Mouse (Mus musculus) kidney, postnatal 10 days (tissue): ENCODE results near the gene Macrod2.

Experiments
- DNase-seq: peaks from one replicate; pipeline ENCODE4 v3.0.0; 2021; ENCODE audit warnings: mixed read lengths

Macrod2 gene

GRCm38 (mm10) chr2:140819391-140820120 lies 424.4 kb downstream of the Macrod2 start:
- DNase-seq, result no peak

DNA sequence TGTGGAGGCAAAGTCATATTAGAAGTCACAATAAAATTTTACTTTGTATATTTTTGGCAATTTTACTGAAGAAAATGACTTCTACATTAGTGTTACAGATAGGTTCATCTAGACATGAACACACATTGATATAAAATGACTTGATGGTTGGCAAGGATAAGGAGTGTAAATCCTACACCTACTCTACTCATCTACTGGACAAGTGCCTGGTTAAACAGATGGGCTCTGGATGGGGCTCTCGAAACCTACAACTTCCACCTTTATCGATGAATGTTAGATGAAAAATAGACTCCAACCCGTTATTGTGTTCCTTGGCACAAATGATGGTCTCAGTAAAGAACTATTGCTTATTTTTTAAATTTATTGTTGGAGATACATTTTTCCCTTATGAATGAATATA lies 427.3 kb downstream of the Macrod2 start:
- no peak for DNase-seq

DNA sequence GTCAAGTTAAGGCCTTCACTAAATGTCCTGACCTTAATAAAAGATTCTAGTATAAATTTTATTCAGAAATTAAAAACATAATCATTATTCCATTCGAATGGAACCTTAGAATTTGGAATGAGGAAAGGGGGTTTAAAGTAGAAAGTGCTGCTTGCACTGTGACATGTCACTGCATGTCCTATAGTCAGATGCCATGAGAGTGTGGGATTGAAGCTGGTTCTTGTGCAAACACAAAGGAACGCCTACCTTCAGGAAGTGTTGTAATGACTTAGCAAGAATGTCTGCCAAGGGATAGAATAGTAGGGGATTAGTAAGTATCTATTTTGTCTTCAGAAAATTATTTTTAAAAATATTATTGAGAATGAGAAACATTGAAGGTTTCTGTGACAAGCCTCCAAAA lies 431.1 kb downstream of the Macrod2 start:
- DNase-seq, result no peak

DNA sequence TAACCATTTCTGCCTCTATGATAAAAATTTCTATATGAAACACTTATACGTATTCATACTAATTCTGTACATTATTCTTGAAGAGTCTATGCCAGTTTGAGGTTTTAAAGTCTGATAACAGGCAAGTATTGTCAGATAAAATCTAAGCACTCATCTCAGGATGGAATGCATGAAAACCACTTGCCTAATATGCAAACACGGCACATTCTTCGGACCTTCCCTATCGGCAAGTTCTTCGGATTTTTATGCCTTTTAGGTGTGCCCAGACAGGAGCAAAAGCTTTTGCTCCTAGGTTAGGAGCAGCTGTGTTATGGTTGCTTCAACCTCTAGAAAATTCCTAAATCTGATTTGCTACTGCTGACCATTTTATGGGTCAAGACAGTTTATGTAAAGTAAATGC lies 433.8 kb downstream of the Macrod2 start:
- DNase-seq, result no peak

GRCm38 (mm10) chr2:140830086-140830485 lies 435.0 kb downstream of the Macrod2 start:
- no peak for DNase-seq

DNA sequence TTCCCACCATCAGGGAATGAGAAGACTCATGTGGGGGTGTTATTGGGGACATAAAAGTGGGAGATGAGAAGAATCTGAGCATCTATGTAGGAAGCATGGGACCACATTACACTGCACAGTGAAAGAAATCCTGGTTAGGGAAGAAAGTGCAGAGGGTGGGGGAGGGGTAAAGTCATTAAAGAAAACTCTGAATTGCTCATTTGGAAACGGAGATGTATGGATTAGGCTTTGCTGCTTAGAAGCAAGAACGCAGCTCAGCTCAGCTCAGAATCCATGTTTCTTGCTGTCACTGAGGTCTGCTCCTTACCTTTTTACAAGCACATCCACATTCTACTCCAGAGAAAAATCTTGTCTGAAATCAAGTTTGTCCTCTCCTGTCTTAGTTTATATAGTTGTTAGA lies 444.3 kb downstream of the Macrod2 start:
- DNase-seq, result no peak

DNA sequence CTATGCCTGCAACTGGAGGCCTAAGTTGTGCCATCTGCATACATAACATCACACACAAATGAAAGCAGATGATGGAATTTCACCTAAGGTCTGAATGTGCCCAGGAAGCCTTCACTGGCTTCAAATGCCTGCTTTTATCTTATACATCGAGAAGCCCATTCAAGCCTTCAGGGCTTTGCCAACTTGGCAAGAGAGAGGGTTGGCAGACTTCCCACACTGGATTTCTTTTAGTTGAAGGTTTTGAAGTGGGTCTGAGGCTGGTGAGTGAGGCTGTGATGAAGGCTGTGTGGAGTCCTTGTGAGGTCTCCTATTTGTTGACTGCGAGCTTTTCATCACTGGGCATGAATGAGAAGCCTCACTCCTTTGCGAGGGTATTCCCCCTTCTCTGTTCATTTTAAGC lies 444.8 kb downstream of the Macrod2 start:
- peak; percentile 53 for DNase-seq

- no peak for DNase-seq
These were observed 448.9 kb downstream of the Macrod2 start for GRCm38 (mm10) chr2:140844030-140844429.

DNA sequence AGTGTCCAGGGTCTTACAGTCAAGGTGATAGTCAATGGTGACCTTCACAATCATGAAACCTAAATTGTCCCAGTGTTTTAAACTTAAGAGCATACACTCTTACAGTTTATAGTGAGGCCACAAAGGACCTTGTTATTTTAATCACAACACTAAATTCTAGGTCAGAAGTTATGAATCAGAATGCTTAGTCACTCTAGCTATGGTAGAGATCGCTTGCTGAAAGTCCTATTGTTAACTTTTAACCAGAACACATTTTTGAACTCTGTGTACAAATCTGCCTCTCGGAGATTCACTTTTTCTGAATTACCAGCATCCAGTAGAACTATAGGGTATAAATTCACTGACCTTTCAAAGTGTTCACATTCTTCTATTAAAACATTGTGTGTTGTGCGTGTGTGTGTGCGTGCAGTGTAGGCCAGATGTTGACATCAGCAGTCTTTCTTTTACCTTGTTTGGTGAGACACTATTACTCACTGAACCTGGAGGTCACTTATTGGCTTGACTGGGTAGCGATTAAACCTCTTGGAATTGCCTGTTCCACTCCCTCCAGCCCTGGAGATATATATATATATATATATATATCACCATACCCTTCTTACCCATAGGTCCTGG lies 452.8 kb downstream of the Macrod2 start:
- no peak for DNase-seq

DNA sequence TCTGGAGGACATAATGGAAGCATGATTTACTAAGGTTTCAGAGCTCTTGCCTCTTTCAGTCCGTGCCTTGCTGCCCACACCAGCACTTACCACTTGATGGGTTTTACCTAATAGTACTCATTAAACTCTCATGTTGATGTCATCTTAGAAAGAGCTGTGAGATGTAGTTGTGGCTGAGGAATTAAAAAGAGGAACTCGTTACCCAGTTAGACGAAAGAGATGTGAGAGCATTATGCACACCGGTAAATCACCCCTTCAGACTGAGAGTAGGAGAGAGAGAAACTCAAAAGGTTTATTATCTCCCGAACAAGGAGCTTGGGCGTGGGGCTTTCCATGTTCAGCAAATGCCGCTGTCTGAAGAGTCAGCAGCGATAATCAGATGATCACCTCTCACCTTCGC lies 458.4 kb downstream of the Macrod2 start:
- no peak for DNase-seq

- DNase-seq, result no peak
These were observed 466.2 kb downstream of the Macrod2 start for GRCm38 (mm10) chr2:140861356-140861755.

DNA sequence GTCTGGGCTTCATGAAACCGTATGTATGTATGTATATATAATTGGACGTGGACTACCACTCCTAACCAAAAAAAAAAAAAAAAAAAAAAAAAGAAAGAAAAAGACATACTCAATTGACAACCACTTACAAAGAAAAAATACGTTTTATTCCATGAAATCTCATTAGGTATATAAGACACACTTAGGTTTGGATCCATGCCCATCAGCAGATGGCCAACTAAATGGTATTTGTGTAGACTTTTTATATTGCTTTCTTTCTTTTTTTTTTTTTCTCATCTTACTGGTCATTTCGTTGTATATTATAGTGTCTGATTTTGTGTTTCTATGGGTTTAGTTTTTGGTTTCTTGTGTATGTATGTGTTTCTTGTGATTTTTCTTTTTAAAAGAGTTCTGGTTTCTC lies 467.6 kb downstream of the Macrod2 start:
- DNase-seq, result no peak

DNA sequence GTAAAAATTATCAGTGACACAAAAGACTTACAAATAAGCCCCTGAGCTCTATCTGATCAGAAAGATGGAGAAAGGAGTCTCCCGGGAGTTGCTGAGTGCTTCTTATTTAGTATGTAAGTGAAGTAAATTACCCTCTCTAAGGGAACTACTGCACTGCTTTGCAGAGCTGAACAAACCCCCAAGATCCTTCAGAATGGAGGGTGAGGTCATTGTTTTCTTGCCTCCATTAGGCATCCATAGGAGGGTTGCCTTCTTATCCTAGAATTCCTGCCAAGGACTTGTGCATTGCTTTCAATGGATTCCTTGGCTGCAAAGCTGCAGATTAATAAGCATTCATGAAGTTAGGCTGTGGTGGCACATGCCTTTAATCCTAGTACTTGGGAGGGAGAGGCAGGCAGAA lies 470.5 kb downstream of the Macrod2 start:
- no peak for DNase-seq

- no peak for DNase-seq
These were observed 472.0 kb downstream of the Macrod2 start for GRCm38 (mm10) chr2:140867116-140867515.

GRCm38 (mm10) chr2:140885176-140885575 lies 490.1 kb downstream of the Macrod2 start:
- DNase-seq, result no peak

DNA sequence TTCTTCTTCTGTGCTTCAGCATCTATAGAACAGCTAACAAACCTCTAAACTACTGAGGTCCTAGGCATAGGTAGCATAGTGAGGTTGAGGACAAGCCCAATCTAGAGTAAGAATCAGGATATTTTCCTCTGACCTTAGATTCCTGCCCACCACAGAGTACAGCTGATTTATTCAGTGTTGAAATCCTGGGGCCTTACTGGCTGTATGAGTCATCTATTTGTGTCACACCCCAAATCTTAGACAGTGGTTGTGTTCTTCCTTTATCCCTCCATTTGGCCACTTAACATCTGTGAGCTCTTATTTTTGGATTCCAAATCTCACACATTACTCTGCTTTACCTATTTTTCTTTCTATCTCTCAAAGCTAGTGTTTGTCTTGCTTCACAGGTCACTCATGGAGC lies 495.6 kb downstream of the Macrod2 start:
- DNase-seq, result no peak

DNA sequence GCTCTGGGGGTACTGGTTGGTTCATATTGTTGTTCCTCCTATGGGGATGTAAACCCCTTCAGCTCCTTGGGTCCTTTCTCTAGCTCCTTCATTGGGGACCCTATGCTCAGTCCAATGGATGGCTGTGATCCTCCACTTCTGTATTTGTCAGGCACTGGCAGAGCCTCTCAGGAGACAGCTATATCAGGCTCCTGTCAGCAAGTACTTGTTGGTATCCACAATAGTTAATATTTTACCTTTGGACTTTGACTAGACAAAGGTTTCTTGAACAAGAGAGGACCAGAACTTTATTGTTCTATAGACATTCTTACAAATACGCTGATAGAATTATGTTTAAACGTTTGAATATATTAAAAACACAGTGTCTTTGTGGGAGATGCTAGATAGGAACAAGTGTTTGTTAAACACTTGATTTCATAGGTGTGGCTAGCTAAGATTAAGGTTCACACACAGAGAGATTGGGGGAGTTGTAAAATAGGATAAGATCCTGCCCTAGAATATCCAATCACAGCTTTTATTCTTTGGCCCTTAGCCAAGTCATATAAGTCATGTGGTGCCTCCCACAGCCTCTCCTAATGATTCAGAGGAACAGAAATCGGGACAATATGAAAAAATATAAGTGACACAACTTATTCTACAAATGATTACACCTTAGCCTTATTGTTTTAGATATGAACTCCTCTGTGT lies 501.4 kb downstream of the Macrod2 start:
- no peak for DNase-seq

DNA sequence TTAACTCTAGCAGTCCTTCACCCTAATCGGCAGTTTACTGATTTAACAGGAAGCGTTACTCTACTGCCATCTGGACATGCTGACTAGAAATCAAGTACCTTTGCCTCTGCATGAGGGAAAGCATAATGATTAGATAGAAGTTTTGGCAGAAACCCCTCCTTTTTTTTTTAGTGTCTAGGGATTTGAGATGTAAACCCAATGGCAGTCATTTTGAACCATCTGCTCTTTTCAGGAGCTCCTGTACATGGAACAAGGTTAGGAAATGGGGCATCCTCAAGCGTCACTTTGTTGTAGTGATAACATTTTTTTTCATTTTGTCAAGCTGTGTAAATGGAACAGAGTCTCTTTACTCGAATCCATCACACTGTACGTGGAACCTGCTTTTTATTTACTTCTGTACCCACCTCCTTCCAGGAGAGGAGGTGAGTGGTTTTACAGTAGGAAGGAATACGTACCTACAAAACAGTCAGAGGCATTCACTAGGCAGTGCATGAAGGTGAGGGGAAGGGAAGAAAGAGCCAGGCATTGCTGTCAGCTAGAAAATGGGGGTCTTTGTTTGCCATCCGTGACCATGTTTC lies 503.4 kb downstream of the Macrod2 start:
- DNase-seq, result no peak

DNA sequence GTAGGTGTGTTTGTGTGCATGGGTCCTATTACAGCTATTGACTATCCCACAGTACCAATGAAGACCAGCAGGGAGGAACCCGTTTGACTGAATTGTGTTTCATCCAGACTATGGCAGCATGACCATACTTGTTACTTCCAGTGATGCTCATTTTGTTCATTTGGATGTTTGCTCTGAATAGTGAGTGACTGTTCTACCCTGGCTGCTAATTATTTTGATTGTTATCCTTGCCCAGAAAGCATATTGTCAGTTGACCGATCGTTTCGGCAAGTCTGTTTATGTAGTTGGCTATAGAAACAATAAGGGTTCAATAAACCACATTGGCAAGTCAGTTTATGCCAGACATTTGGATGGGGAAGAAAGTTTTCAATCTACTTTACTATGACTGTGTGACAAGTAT lies 510.2 kb downstream of the Macrod2 start:
- no peak for DNase-seq

- no peak for DNase-seq
These were observed 511.0 kb downstream of the Macrod2 start for GRCm38 (mm10) chr2:140906123-140906522.

DNA sequence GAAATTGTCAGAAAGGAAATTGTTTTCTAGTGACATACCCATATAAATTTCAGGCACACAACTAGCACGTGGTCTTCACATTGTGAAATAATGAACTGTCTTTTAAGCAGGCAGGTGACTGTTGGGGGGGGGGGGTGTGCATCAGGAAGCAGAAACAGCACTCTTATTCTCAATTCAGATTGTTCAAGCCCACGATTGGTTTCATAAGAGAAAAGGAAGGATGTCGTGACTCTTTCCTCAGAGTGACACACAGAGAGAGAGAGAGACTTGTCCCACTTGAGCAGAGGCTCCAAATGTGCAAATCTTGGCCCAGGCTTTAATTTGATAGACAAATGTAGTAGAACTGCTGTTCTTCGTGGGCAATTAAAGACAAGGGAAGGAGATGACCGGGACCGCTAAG lies 516.4 kb downstream of the Macrod2 start:
- no peak for DNase-seq

DNA sequence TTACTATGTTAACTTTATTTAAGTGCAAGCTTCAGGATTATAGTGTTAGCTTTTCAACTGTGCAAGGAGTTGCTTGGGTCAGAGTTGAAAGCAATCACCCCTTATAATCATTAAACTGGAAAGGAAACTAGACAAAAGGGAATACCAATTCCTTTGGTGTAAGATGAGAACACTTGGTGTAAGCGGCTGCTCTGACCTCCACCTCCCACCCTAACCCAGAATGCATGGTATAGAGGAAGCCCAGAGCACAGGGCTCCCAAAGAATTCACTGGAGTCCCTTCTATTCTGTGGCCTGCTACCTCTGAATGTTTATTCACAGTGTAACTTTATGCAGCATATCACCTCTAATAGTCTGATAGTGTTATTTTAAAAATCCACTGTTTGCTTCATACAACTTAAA lies 517.1 kb downstream of the Macrod2 start:
- no peak for DNase-seq

DNA sequence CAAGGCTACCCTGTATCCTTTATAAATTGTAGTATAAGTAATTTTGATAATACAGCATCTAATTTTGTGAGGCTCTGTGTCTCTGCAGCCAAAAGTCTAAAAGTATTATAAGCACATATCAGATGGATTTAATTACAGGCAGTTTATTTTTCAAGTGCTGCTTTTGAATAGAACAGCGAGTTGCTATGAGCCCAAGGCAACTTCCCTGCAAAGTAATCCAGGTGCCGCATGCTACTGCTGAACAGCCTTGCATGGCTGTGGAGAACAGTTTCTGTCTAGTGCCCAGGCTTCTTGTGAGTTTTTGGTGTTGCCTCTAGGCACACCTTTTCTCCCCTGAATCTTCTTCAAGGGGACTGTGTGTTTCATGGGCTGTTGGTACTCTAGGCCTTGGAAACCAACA lies 517.8 kb downstream of the Macrod2 start:
- DNase-seq, result no peak
